Mouse (Mus musculus) MEL-GATA-1-ER (cell line): ENCODE results near the gene Parg.
"Not testable (repeated sequence)": the region's sequence is repeated elsewhere in the genome, so short reads cannot be mapped to it uniquely, and the experiment has no call there.

Experiments
- DNase-seq: peaks from one replicate; pipeline ENCODE4 v3.0.0-alpha.2; 2012; ENCODE audit warnings: low read depth; ENCODE audit errors: extremely low read depth

Gene Parg

DNA sequence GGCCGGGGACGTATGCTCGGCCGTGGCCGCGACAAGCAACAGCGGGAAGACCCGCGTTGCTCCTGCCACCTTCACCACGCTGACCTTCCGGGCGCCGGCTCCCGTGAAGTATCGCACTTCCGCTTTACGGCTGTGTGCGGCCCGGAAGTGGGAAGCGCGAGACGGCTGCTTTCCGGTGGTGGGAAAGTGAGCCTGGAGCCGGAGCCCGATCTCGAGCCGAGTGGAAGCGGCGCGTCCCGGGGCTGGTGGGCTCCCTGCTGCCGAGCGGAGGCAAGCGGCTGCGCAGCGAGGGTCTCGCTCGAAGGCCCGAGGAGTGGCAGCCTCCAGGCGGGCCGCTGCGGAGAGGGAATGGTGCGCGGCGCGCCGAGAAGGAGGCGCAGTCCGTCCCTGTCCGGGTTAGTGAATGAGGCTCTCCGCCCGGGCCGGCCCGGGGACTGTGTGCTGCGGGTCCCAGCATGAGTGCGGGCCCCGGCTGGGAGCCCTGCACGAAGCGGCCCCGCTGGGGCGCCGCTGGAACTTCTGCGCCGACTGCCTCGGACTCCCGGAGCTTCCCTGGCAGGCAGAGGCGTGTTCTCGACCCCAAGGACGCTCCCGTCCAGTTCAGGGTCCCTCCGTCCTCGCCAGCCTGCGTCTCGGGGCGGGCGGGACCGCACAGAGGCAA lies at the start of gene Parg, which contains the start of gene Timm23:
Parg (plus strand) TSS at position 159 of the 661 bp plus-strand sequence.
Timm23 (minus strand) TSS at position 108 of the 661 bp plus-strand sequence.
- peak; percentile 64 for DNase-seq

DNA sequence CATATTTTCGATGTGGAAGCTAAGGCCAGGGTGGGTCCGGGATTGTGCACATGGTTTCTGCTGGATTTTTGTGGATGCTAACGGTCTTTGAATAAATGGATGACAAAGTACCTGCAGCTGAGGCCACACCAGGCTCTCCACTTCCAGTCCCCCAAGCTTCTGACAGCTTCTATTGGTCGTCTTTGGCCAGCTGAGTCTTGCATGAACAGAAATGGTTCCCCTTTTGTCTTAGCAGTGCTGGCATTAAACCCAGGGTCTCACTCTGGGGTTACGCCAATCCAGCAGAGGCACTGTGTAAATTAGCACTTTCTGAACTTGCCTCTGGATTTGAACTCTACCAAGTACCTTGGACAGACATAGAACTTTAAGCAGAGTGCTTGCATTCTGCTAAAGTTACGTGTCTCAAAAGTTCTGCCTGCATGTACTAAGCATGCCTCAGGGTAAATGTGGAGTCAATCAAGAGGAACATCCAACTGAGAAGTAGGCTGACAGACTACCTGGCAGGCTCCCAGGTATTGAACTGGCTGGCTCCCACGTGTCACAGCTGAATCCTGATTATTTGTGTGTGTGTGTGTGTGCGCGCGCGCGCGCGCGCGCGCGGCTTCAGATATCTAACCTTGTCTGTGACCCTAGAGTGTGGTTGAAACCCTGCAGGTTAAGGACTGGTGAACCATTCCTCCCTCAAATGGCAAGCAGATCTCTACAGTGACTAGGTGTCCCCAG lies 49.3 kb upstream of the Parg start:
- DNase-seq, result no peak

DNA sequence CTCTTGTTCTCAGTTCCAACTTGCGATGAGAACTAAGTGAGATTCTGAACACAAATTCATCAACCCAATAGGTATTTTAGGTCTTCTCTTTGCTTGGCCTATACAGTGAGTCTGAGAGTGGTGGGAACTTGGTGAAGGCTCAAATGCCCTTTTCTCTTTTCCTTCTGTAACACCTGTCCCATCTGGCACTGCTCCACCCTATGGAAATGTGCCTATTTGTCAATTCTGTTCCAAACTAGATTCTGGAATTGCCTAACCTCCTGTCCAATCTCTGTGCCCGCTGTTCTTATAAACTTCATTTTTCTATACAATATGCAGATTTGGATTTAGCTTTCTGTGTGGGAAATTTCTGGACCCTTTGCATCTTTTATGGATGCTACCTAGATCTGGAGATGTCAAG lies 48.6 kb upstream of the Parg start:
- DNase-seq, result no peak

DNA sequence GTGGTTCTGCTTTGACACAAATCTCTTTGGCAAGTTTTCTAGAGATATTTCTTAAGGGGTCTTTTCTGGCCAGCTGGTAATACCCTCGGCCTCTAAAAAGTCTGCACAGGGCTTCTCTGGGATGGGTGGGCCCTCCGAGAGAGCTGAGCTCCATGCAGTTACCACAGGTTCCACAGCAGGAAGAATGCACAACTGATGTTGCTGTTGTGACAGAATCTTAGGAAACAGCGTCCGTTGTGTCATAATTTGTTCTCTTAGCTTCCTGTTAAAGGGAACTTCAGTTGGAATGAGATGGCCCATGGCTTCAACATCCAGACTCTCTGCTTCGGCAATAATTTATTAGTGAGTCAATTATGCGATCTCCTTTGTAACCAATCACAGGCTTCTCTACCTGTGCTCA lies 47.0 kb upstream of the Parg start:
- no peak for DNase-seq

DNA sequence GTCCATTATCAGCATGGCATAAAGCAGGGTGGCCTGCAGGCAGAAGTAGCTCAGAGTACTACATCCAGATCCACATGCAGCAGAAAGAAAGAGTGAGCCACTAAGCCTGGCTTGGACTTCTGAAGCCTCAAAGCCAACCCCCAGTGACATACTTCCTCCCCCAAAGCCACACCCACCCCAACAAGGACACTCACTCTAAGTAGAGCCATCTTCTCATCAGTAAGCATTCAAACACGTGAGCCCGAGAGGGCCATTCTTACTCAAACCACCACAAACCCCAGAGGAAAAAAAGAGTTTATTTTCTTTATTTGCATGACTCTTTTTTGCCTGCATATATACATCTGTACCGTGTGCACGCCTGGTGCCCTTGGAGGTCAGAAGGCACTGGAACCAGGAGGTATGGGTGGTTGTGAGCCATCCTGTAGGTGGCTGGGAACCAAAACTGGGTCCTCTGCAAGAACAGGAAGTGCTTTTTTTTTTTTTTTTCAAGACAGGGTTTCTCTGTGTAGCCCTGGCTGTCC lies 42.5 kb upstream of the Parg start:
- DNase-seq, result peak; percentile 79

DNA sequence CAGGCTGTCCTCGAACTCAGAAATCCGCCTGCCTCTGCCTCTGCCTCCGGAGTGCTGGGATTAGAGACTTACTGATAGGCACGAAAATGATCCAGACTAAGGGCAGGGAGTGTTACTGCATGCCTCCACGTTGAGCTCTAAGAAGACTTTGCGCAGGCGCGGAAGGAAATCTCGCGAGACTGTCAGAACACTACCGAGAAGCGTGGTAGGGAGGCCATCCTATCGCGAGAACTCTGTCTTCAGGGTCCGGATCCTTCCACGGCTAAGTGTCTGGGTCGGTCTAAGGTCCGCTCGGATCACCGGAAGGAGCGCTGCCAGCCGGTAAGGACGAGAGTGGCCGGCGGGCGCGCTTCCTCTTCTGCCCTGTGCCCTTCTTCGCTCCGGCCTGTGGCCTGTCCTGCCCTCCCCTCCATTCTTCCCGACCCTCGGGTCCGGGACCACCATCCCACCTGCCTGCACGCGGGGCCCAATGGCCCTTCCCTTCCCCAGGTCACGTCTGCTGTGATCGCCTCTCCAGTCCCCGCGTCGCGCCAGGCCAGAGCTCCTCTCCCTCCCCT lies 42.0 kb upstream of the Parg start, which contains the start of gene Ncoa4:
Ncoa4 (plus strand) TSS at position 176 of the 557 bp plus-strand sequence.
- peak; percentile 97 for DNase-seq

DNA sequence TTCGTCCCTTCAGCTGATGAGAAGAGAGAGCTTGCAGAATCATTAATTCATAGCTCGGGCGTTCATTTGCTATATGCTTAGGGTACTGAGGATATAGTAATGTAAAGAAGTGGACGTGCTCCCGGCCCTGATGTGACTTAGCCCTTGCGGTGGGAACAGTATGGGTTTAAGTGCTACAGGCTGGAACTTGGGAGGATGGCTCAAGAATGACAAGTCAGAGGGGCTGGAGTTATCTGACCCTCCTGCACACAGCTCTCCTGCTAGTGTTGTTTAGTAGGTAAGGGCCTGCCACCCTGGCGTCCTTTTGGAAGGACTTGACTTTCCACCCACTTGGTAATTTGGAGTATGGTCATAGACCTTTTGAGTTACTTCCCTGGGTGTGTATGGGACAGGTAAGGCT lies 41.2 kb upstream of the Parg start:
- no peak for DNase-seq

DNA sequence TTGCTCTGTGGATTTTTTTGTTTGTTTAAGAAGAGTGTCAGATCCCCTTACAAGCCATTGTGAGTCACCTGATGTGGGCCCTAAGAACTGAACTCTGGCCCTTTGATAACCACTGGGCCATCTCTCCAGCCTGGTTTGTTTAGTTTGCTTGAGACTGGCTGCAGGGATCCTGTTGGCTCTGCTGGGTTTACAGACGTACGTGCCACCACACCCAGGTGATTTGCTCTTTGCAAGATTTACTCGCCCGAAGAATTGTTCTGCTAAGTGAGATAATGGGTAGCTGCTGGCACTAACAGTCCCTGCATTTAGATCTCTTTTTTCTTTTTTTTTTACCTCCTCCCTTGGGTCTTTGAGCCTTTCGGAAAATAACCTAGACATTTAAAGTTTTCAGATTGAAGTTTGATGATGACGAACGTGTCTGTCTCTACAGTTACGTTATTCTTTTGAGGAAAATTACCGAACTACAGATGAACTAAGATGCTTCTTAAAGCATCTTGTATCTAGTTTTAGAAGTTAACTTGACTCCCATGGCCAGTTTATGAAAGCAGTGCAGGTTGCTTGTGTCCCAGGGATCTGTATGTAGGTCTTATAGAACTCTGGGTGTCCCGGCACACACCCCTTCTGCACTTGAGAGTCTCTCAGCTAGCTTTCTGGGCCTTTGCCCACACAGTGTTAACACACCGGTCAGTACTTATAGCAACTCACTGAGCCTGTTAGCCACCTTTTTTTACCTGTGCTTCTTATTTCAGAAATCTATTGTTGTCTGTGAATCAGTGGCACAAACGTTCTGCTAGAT lies 40.5 kb upstream of the Parg start:
- no peak for DNase-seq

DNA sequence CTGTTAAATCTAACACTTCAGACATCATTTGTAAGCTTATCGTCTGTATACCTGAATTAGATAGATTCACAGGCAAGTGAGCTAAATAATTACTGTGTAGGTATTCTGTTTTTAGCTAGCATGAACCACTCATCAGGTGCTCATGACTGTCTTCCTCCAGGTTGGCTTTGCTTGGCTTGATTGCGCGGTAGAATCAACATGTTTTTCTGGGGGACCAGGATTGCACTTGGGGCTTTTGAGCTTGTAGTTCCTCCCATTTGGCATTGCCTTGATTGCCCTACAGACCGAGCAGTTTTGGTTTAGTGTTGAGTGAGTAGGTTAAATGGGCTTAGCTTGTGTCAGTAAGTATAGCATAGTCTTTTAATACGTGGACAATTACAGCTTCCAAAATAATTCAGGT lies 39.5 kb upstream of the Parg start:
- DNase-seq, result no peak

DNA sequence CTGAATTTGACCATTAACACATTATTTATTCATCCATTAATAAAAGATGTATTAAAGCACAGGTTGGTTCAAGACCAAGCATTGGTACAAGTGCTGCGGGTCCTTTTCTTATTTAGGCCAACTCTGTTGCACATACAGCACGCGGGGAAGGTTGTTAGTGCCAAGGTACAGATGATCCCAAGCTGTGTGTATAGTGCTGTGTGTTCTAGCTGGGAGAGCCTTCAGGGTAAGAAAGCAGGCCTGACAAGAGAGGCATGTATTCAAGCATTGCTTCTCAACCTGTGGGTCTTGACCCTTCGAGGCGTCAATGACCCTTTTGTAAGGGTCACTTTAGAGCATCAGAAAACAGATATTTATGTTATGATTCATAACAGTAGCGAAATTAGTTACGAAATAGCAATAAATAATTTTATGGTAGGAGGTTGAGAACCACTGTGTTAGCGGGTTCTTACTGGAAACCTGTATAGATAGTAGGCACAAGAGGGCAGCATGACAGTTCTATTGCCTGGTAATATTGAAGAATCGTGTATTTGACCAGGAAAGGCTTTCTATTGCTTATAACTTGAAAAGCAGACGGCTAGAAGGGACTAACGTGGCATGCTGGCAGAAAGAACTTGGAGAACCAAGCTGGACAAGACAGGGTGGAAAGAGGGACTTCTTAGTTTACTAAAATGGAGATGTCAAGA lies 38.4 kb upstream of the Parg start:
- DNase-seq, result no peak

DNA sequence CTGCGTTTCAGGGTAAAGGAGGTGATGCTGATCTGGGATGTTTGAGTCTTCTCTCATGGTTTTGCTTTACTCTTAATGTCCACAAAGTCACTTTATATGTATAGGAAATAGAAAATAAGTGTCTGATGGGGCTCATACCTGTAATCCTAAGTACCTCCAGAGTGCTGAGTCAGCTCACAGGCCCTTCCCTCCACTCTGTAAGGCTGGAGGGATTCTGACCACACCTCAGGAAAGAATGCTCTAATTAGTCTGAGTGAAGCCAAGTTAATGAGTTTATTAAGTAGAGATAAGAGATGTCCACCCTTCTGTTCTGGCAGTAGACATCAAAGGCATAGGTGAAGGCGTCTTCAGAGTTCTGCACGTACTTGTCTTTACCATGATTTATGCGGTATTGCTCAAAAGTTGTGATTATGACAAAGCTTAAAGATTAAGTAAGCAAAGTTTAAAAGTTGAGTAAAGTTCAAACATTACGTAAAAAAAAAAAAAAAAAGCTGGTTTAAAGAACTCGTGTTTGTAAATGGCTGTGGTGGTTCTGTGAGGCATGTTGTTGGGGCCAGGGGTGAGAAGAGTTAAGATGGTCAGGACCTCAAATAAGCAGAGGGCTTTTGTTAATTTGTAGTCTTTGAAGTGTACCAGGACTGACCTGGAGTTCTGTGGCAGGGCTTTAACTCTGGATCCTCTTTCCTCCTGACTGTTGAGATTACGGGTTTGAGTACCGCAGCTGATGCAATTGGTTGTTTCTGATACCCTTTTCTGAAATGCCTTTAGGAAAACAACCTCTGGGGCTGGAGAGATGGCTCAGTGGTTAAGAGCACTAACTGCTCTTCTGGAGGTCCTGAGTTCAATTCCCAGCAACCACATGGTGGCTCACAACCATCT lies 37.3 kb upstream of the Parg start:
- no peak for DNase-seq

DNA sequence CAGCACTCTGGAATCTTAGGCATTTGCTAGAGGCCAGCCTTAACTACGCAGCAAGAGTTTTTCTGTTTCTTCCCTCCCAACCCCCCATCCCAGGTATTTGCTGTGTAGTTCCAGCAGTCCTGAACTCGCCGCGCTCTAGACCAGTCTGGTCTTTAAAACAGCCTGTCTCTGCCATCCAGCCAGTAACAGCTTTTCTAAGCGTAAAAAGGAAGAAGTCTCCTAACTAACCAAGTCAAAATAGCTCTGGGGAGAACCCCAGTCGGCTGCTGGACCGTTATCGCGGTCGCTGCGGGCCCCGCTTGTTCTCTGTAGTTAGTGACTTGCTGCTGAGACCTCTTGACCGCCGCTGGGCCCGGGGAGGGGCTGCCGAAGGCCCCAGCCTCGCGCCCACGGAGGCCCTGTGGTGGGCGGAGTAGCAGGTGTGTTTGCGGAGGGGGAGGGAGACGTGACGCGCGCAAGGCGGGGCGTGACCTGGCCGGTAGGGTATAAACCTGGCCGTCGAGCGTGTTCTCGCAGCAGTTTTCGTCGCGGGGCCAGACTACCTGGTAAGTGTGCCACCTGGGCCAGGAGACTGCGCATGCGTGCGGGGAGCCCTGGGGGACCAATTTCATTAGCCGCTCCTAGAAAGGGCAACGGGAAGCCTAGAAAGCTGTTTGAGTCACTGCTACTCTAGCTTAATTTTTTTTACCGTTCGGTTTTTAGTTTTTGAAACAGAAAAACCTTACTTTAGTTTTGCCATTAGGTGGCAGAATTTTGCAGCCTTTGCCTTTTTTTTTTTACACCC lies 36.3 kb upstream of the Parg start:
- DNase-seq, result peak; percentile 66

DNA sequence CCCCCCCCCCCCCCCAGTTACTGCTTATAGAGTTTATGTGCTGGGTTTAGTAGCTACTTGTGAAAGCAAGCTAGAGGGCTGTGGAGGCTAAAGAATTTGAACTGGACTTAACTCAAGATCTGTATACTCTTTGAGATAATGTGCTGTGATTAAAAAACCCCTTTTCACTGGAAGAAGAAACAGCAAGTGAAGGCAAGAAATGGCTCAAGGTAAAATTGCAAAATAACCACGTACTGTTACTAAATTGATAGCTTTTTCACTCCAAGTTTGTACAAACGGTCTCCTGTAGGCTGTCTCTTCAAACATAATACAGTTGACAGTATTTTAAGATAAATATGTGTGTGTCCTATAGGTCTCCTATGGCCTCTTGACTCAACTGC lies 35.7 kb upstream of the Parg start:
- no peak for DNase-seq

DNA sequence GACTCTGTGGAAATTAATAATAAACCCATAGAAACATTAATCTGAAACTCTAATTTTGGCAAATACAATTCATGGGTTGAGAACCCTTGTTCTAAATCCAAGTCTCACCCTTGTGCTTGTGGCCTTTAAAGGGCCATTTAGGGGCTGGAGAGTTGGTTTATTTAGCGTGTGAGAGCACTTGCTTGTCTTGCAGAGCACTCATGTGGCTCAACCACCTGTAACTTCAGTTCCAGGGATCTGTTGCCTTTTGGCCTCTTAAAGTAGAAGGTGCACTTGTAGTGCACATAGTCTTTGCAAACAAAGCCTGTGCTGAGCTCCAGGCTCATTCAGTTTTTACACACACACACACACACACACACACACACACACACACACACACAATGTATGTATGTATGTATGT lies 34.9 kb upstream of the Parg start:
- DNase-seq, result no peak

DNA sequence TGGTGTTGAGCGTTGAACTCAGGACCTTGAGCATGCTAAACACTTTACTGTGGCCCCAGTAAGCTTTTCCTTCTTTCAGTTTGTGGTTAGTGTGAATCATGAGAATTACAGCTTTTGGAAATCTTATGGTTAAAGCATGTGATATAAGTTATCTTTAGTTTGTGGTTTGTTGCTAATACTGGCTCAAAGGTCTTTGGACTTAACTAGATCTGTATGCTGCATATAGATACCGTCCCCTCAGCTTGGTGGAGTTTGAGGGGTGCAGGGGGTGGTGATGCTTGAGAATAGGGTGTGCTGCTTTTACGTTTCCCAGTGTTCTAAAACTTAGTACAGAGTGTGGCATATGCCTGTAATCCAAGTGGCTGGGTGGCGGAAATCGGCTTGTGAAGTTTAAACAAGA lies 34.4 kb upstream of the Parg start:
- peak; percentile 66 for DNase-seq

DNA sequence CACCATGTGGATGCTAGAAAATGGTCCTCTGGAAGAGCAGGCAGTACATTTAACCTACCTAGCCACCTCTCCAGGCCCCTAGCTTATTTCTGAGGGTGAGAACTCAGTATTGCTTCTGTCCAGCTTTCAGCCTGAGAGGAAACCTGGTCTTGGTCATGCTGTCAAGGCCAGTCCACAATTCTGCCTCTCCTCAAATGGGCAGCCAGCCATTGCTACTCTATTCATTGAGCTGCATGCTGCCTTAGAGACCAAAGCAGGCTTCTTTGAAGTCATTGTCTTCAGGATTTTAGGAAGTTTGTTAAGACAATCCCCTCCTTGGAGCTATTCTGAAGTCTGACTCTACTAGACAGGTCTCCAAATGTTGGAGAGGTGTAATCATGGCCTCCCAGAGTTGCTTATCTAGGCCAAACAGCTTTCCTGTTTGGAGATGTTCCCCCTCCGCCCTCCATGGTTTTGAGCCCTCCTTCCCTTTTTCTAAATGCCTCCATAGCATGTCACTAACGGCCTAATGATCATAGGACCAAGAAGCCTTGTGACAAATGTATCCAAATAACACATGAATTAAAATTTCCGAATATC lies 33.0 kb upstream of the Parg start:
- DNase-seq, result peak; percentile 96

DNA sequence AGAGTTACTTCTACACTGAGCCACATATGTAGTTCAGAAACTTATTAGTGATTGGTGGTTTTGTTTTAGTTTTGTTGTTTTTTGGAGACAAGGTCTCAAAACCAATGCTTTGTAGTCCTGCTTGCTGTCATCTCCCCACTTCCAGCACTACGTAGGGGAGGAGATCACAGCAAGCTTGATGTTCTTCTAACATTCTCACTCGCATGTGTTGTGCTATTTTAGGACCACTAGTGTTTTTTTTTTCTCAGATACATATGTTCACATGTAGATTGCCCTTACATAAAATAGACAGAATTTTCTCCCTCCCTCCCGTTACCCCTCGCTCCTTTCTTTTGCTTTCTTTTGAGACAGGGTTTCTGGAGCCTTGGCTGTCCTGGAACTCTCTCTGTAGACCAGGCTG lies 31.6 kb upstream of the Parg start:
- no peak for DNase-seq

DNA sequence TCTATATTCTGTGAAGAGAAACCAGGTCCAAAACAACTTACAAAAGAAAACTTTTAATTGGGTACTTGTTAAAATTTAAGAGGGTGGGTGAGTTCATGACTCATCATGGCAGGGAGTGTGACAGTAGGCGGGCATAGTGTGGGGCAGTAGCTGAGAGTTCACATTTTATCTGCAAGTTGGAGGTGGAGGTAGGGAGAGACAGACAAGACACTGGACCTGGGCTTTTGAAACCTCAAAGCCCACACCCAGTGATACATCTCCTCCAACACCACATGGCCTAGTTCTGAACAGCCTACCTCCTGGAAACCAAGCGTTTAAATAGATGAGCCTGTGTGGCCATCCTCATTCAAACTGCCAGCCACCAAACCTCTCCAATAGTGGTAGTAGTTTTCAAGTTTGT lies 26.4 kb upstream of the Parg start:
- no peak for DNase-seq

DNA sequence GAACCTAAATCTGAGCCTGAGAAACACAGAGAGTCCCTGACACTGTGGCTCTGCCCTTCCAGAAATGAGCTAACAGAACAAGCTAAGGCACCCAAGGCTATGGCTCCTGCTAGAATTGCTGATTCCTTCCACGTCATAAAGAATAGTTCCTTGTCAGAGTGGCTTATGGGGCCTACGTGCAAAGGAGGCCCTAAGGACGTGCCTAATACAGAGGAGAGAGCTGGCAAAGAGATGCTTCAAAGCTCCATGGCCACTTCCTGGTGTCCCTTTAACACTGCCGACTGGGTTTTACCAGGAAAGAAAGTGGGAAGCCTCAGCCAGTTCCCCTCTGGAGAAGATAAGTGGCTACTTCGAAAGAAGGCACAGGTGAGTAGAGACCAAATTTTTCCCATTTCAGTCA lies 25.2 kb upstream of the Parg start:
- DNase-seq, result not testable (repeated sequence)
